Mouse (Mus musculus) olfactory bulb, adult 2 months (tissue): Measurements from ENCODE around the gene Sdc4. TPM values are rescaled to one million over a fixed set of nuclear protein-coding genes. Genes with fewer than 3 reads are reported as not detected.

ENCODE experiments used
- H3K27ac ChIP-seq: fragments of 200-500 bp; 2 replicates; pipeline ENCODE4 v1.5.1; 2012; ENCODE audit warnings: low read depth, low read length; ENCODE audit not compliant: insufficient read depth
- H3K4me1 ChIP-seq: fragments of 200-500 bp; 2 replicates; pipeline ENCODE4 v1.6.1; 2012; ENCODE audit warnings: low read length; ENCODE audit not compliant: control insufficient read depth, insufficient read depth
- H3K4me3 ChIP-seq: fragments of 200-500 bp; 2 replicates; pipeline ENCODE4 v1.5.1; 2012; ENCODE audit warnings: mild to moderate bottlenecking, low read depth, low read length, moderate library complexity; ENCODE audit not compliant: insufficient read depth
- CTCF ChIP-seq: fragments of 200-500 bp; IDR thresholded peaks from 2 replicates; pipeline ENCODE4 v1.5.1; 2012; ENCODE audit warnings: low read depth, mild to moderate bottlenecking, low read length, moderate library complexity; ENCODE audit not compliant: insufficient read depth
- POLR2A ChIP-seq: fragments of 200-500 bp; IDR thresholded peaks from 2 replicates; pipeline ENCODE4 v1.6.1; 2012; ENCODE audit warnings: mild to moderate bottlenecking, low read depth, low read length, moderate library complexity; ENCODE audit not compliant: insufficient read depth
- WGBS: fragments of 180-500 bp; shearing (Covaris S2); methylation state at CpG from one replicate; pipeline ENCODE4 v1.1.7; 2018; 5-methylcytosine and 5-hydroxymethylcytosine counted together
- polyA plus RNA-seq: library from polyadenylated mRNA; stranded (reverse); fragments of >200 nt; gene quantifications from 2 replicates; pipeline ENCODE4 v1.2.4, GENCODE M21; 2012; ENCODE audit warnings: low replicate concordance; ENCODE audit not compliant: missing spikeins, insufficient read depth, insufficient read length

Sdc4 gene
- polyA plus RNA-seq, 1 experiment: 124 TPM

DNA sequence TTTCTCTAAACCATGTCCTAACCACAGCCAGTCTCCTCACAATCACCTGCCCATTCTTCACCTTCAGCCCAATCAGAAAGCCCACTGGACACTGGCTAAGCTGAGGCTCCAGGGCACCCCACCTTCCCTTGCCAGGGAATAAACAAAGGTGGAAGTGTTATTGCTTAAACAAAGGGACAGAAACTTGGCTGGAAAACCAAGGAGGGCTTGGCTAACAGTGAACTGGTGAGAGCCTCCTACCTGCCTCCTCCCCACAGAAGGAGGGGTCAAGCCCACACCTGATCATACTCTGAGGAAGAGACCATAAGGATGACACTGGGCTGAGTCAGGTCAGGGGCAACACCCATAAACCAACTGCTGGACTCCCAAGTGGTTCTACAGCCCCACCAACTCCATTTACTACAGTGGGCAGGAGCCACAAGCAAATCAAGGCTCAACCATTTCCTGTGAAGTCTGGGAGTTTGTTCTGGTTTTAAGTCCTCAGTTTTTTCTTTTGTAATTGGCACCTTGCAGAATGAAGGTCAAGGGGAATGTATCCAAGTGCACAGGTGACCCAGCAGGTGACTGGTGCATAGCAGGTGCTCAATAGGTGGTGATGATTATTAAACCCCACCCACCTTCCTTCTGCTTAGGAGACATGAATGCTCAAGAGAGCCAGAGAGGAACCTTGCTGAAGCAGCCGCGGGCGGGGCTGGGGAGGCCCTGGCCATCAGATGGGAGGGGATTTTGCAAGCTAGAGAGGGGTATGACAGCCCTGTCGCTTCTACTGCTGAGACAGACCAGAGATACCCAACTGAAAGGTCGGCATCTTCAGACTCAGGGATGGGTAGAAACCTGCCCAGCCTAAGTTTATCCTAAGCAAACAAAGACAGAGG is 8.2 kb downstream of the Sdc4 start:
- Histone ChIP-seq H3K27ac (peak overlapping the region; percentile 23; the same call in 1 of the 2 replicates), H3K4me1 (peaks cover 41% of the 10 kb centered on the region), H3K4me3 (no peak overlapping the region)
- TF ChIP-seq CTCF: no peak
- TF ChIP-seq POLR2A: no peak
- 73% methylated on average over 5 of the region's 5 CpGs for WGBS

DNA sequence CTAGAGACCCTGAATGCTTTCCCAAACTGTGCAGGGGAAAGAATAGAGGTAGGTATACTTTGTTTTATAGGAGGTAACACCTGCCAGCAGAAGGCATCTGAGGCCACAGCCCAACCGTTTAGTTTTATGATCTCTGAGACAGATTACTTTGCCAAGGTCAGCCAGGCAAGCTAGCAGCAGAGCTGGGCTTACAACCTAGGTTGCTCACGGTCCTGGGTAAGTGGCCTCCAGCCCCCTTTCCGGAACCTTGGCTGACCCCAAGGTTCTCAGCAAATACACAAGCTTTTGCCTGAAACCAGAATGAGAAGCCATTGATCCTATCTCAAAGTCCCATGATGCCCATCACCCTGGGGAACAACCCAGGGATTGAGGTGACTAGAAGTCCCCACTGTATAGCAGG is 9.0 kb downstream of the Sdc4 start:
- Histone ChIP-seq H3K27ac (no peak overlapping the region), H3K4me1 (peaks cover 42% of the 10 kb centered on the region), H3K4me3 (no peak overlapping the region)
- WGBS: 78% methylated on average over 3 of the region's 3 CpGs
- TF ChIP-seq POLR2A: no peak
- TF ChIP-seq CTCF: no peak

DNA sequence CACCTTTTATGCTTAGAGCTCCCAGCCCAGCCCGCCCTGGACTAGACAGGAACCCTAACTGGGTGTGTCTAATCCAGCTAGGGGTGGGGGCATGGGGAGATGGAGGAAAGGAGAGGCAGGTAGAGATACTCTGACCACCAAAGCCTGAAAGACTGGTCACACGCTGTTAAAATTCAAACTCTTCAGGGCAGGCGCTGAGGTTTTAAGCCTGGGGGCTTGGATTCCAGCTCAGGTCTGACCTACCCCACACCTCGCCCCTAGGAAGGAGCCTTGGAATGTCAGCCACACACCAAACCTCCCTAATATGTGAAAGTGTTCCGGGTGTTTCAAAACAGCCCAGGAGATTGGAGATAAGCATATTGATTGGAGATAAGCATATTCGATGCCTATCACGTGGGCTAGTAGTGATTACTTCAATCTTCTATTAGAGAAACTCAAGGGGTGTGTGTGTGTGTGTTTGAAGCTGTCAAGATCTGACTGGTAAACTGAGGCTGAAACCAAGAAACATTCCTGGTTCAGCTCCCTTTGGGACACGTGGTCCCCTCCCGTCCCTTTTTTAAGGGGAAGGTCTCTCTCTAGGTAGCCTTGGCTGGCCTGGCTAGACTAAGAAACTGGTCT is 10.3 kb downstream of the Sdc4 start:
- no peak overlapping the region for H3K4me3 ChIP-seq
- peaks cover 38% of the 10 kb centered on the region for H3K4me1 ChIP-seq
- WGBS: 97% methylated on average over 9 of the region's 9 CpGs
- TF ChIP-seq POLR2A (no peak), CTCF (no peak)
- peak overlapping the region; percentile 31; the same call in 1 of the 2 replicates for H3K27ac ChIP-seq

DNA sequence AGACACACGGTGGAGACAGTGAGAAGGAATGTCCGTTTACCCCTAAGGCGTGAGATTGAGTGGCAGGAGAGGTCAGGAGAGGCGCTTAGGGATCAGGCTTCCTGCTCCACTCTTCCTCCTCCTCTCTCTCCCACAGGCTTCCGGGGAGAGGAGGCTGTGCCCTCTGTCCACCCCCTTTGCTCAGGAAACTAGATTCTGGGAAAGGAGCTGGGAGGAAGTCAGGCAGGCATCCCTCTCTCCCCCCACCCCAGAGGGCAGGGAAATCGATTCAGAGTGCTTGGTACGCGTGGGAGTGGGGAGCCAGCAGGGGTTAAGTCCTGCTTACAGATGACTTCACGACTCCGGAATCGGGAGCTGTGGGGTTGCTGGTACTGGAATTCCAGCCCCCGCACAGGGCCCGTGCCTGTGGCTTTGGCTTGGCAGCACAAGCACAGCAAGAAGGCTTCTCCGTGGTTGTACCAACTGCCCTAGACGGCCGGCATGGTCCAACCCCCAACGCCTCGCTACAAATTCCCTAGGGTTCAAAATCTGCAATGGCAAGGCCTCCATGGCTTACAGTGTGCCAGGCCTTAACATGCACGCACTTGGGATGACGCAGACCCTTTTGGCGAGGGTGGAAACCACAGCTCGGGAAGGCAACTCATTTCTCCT is 11.0 kb downstream of the Sdc4 start:
- peak overlapping the region; percentile 38; the same call in 1 of the 2 replicates for H3K27ac ChIP-seq
- 35% methylated on average over 22 of the region's 22 CpGs for WGBS
- TF ChIP-seq POLR2A (no peak), CTCF (no peak)

DNA sequence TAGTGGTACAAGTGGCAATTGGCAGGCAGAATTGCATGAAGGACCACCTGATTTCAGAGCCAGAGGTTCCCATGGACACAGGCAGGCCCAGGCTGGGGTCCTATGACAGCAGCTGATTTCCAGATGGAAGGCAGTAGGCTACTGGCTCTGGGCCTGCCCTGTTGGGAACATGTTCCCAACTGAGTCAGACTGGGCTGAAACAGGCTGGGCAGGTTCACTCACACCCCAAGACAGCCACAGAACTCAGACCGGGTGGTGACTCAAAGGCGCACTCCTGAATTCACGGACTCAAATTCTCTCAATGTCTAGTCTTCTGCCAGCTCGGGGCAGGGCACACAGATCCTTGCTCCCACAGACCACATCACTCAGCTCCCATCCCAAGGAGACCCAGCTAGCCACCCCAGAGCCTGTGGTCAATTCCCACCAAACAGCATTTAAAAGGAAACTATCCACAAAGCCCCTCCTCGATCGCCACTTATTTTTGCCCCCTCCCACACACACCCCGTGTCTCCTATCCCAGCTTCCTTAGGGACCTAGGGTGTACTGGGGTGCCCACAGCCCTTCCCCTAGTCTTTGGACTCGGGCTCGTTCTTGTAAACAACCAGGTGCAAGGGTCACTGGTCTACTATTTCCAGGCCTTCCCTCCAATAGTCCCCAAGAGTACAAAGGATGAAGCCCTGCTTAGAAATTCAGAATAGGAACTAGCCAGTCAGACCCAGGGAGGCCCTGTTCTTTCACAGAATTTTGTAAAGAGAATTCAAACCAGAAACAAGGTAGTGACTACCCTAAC is 11.8 kb downstream of the Sdc4 start:
- Histone ChIP-seq H3K4me1 (peaks cover 33% of the 10 kb centered on the region), H3K27ac (0 out of 2 replicates have a peak overlapping the region, but pooled peaks have one; percentile 38), H3K4me3 (no peak overlapping the region)
- WGBS: 68% methylated on average over 9 of the region's 9 CpGs
- no peak for TF ChIP-seq CTCF
- no peak for TF ChIP-seq POLR2A

More for the DNA sequence above, 11.0 kb downstream of the Sdc4 start:
- H3K4me1 ChIP-seq: peaks cover 34% of the 10 kb centered on the region
- H3K4me3 ChIP-seq: no peak overlapping the region

DNA sequence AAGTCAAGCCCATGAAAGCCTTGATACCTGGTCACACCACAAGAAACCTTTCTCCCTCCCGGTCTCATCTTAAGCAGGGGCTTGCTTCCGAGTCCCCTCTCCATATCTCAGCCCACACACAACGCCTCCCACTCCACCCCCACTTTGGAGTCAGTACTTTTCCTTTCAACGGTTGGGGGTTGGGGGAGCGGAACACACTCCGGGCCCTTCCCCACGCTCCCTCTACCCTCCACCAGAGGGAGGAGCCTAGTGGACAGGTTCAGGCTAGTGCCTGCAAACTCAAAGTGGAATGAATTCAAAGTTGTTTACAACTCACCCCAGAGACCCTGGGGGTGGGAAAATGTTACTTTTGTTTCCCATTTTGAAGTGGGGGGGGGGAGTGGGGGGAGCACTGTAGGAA is 13.0 kb downstream of the Sdc4 start:
- 26% methylated on average over 7 of the region's 7 CpGs for WGBS

DNA sequence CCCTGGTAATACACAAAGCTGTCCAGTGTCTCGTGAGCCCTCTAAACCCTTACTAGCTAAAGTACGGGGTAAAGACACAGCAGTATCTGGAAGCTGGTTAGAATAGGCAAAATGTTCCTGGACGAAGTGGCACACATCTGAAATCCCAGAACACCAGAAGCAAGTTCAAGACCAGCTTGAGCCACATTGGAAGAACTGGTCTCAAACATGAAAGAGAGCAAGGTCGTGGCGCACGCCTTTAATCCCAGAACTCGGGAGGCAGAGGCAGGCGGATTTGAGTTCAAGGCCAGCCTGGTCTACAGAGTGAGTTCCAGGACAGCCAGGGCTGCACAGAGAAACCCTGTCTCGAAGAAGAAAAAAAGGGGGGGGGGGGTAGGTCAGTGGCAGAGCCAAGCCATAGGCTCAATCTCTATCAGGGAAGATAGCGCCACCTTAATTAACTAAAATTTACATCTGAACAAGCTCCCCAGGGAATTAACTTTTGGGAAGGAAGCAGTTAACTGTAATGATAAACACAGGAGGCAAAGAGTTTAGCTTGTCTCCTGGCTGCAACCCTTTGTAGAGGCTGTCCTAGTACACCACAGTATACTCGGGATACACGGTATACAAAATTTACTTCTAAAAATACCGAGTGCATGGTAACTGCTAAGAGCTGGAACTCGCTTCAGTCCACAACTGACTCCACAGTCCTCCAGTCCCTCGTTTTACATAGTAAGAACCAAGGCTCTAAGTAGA is 13.6 kb downstream of the Sdc4 start:
- TF ChIP-seq POLR2A (no peak), CTCF (no peak)
- WGBS: 65% methylated on average over 15 of the region's 15 CpGs
- Histone ChIP-seq H3K27ac (no peak overlapping the region), H3K4me1 (peaks cover 32% of the 10 kb centered on the region), H3K4me3 (no peak overlapping the region)

More for the DNA sequence above, 13.0 kb downstream of the Sdc4 start:
- TF ChIP-seq CTCF: no peak
- no peak for TF ChIP-seq POLR2A
- Histone ChIP-seq H3K4me1 (peaks cover 32% of the 10 kb centered on the region), H3K27ac (no peak overlapping the region), H3K4me3 (no peak overlapping the region)

DNA sequence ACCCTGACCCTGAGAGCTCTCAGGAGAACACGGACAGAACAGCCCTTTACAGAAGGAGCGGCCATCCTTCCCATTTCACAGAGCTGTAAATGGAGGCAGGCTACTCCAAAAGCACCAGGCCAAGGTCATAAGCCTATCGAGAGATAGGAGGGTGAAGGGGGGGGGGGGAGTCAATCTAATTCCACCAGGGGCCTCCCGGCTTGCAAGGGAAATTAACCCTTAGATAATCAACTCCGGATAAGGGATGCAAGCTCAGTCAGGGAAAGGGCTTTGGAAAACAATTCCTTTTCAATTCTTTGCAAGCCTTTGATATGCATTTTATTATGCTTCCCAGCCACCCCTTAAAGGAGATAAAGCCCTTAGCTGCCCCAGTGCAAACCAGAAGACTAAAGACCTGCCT is 15.2 kb downstream of the Sdc4 start:
- Histone ChIP-seq H3K4me3 (no peak overlapping the region), H3K4me1 (peaks cover 30% of the 10 kb centered on the region), H3K27ac (no peak overlapping the region)
- TF ChIP-seq POLR2A: no peak
- TF ChIP-seq CTCF: no peak
- 51% methylated on average over 5 of the region's 5 CpGs for whole genome bisulfite sequencing
